ENCODE assay signal across 10 mouse cellular contexts in genomic region chr6:73254307-73255228, GRCm38 (mm10). TPM values are rescaled to one million over a fixed set of nuclear protein-coding genes. Genes with fewer than 3 reads are reported as not detected.
DNase-seq lines count a peak whose midpoint lies in the region; ATAC-seq lines count a peak whose summit lies in the region.
"Had no signal": no experiment of that assay in that cellular context is flagged by ENCODE, and none has a peak within 500 bp of the region (broad histone marks: within the 10 kb centered on the region; RNA-seq: fewer than 3 reads in every experiment).

No protein-coding gene starts in this region.

- no peak overlapping the region for H3K9ac ChIP-seq in midbrain, embryonic 11.5 days (ENCODE audit: low read length)
- H3K9ac ChIP-seq: stomach, embryonic 15.5 days had no signal

- ATAC-seq in frontal cortex, adult (ENCODE audit: low TSS enrichment), result peak; percentile 40
- no peak for ATAC-seq in midbrain, embryonic 11.5 days (ENCODE audit: low FRiP score)

- no peak overlapping the region for H3K4me2 ChIP-seq in midbrain, embryonic 11.5 days
- H3K4me2 ChIP-seq: stomach, embryonic 15.5 days had no signal

- DNase-seq in frontal cortex, postnatal 10 days (ENCODE audit: low spot score in 2 of 2), result no peak
- DNase-seq in midbrain, embryonic 10.5 days (ENCODE audit: low spot score), result peak; percentile 5
- no peak for DNase-seq in midbrain, embryonic 11.5 days (ENCODE audit: low spot score, missing footprints)
- DNase-seq in heart, postnatal 10 days, result peak; percentile 50 to 54
- peak; percentile 57 for DNase-seq in skeletal muscle tissue, adult 2 months (ENCODE audit: low read depth, low spot score)
- no peak for DNase-seq in left cerebral cortex, adult 9 months (ENCODE audit: low spot score in 2 of 2)
- no peak for DNase-seq in spleen, postnatal 10 days (ENCODE audit: low spot score in 2 of 2)

- peaks cover 32% of the 10 kb centered on the region for H3K36me3 ChIP-seq in midbrain, embryonic 10.5 days
- H3K36me3 ChIP-seq in midbrain, embryonic 11.5 days (ENCODE audit: control insufficient read depth, insufficient read depth, low read length), result no peaks in the 10 kb centered on the region

- H3K4me3 ChIP-seq in midbrain, embryonic 10.5 days, result no peak overlapping the region
- H3K4me3 ChIP-seq in midbrain, embryonic 11.5 days (ENCODE audit: low read depth, low read length), result no peak overlapping the region
- H3K4me3 ChIP-seq: stomach, embryonic 15.5 days had no signal

- WGBS in midbrain, embryonic 10.5 days, result 87% methylated on average over 9 of the region's 9 CpGs
- 88% methylated on average over 9 of the region's 9 CpGs for WGBS in midbrain, embryonic 11.5 days

- intact Hi-C loops in heart, postnatal 10 days (cut with DNase I), result no loop called here

- no peaks in the 10 kb centered on the region for H3K9me3 ChIP-seq in midbrain, embryonic 10.5 days (replicated peaks)
- no peaks in the 10 kb centered on the region for H3K9me3 ChIP-seq in midbrain, embryonic 11.5 days (ENCODE audit: control insufficient read depth, low read length)
- H3K9me3 ChIP-seq: stomach, embryonic 15.5 days had no signal

- peaks cover 7% of the 10 kb centered on the region for H3K4me1 ChIP-seq in midbrain, embryonic 10.5 days
- no peaks in the 10 kb centered on the region for H3K4me1 ChIP-seq in midbrain, embryonic 11.5 days (ENCODE audit: control insufficient read depth, insufficient read depth, low read length)

- no peak overlapping the region for H3K27ac ChIP-seq in midbrain, embryonic 10.5 days (replicated peaks)
- no peak overlapping the region for H3K27ac ChIP-seq in midbrain, embryonic 11.5 days (ENCODE audit: low read depth, low read length)
- H3K27ac ChIP-seq: macrophage; stomach, embryonic 15.5 days had no signal

- H3K27me3 ChIP-seq in midbrain, embryonic 10.5 days (ENCODE audit: low read depth, poor library complexity, severe bottlenecking), result no peaks in the 10 kb centered on the region
- H3K27me3 ChIP-seq in midbrain, embryonic 11.5 days (ENCODE audit: control insufficient read depth, insufficient read depth, low read length), result no peaks in the 10 kb centered on the region
- H3K27me3 ChIP-seq: stomach, embryonic 15.5 days had no signal

RNA-seq across cellular contexts. Expression of gene Suclg1, which starts 6.4 kb away (rescaled TPM):
- polyA plus RNA-seq in midbrain, embryonic 10.5 days (2016; fragmentation: Nextera tagmentation; extraction: Ambion mirVana), result 170 and 176 TPM in 2 replicates
- polyA plus RNA-seq in midbrain, embryonic 11.5 days (2014; fragmentation: Nextera tagmentation; extraction: Ambion mirVana), result 172 and 175 TPM in 2 replicates
- 100 to 1,000 TPM; 501 to 522 TPM for total RNA-seq in heart, postnatal 10 days (2021)

RNA-seq across cellular contexts. Expression of gene Dnah6, which starts 33.1 kb away (rescaled TPM):
- 0.04 and 0.05 TPM in 2 replicates for polyA plus RNA-seq in midbrain, embryonic 10.5 days (2016; fragmentation: Nextera tagmentation; extraction: Ambion mirVana)
- polyA plus RNA-seq in midbrain, embryonic 11.5 days (2014; fragmentation: Nextera tagmentation; extraction: Ambion mirVana), result 0.04 and 0.05 TPM in 2 replicates
- total RNA-seq in heart, postnatal 10 days (2021), result under 1 TPM; 0.41 to 0.50 TPM
- polyA plus RNA-seq: macrophage had no signal

Comparison
In these comparisons a context has a peak if more than half of its experiments do, and no peak if none do; other contexts are left out.
1. DNase-seq: peak in midbrain, embryonic 10.5 days (single experiment), heart, postnatal 10 days (2 of 2) and skeletal muscle tissue, adult 2 months (single experiment); none in frontal cortex, postnatal 10 days (0 of 2), midbrain, embryonic 11.5 days (single experiment), left cerebral cortex, adult 9 months (0 of 2) and spleen, postnatal 10 days (0 of 2).